Mouse (Mus musculus): ENCODE results near the gene Fbxo8. TPM values are rescaled to one million over a fixed set of nuclear protein-coding genes. Genes with fewer than 3 reads are reported as not detected.

Fbxo8 gene
- total RNA-seq, 2 experiments from 2014 or later: 31.2 to 33.9 TPM

DNA sequence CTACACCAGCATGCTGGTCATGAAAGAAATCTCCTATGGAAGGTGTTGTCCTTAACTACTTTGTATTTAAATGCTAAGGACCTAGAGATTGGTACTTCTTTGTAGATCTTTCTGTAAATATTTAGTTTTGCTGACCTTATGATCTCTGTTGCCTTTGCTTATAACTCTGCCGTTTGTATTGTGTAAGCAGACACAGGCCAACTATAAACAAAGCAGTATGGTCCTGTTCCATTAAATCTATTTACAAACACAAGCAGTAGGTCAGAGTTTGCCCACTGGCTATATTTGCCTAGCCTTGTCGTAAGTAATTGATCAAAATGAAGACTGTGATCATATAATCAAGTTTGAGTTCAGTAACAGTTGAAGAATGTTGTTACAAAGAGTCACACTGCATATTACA lies 38.1 kb downstream of the Fbxo8 start:
- intact Hi-C loops (cut with DNase I): no loop called here
- DNase-seq (ENCODE audit: extremely low spot score in 1 of 2, low spot score in 2 of 2): no peak

DNA sequence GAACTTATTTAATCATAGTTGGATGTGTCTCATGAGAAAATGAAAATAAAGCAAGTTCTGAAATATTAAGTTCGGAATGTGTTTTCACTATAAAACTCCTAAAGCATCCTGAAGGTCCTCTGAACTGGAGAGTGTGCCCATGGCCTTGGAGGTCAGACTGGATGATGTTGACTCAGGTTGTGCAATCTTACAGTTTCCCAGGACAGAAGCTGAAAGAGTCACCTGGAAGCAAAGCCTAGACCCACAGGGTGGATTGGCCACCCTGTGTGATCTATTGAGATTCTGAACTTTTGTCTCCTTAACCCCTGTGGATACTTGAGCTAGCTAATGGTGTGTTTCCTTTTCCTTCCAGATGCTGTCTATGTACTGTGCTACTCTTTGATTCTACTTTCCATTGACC lies 40.2 kb downstream of the Fbxo8 start:
- intact Hi-C loops (cut with DNase I): no loop called here
- no peak for DNase-seq (ENCODE audit: extremely low spot score in 1 of 2, low spot score in 2 of 2)

DNA sequence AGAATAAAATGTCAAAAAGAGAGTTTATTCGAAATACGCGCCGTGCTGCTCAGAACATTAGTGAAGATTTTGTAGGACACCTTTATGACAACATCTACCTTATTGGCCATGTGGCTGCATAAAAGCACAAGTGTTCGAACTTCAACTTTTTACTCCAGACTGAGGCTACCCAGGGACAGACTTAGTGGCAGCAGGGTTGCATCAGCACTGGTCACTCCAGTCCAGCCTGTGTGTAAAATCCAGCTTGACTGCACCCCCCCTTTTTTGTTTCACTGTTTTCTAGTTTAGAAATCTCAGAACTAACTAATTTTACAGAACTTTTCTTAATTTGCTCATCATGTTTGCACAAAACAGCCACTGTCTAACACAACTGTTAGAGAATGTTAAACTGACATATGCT lies 40.6 kb downstream of the Fbxo8 start:
- intact Hi-C loops (cut with DNase I): no loop called here
- no peak for DNase-seq (ENCODE audit: extremely low spot score in 1 of 2, low spot score in 2 of 2)

DNA sequence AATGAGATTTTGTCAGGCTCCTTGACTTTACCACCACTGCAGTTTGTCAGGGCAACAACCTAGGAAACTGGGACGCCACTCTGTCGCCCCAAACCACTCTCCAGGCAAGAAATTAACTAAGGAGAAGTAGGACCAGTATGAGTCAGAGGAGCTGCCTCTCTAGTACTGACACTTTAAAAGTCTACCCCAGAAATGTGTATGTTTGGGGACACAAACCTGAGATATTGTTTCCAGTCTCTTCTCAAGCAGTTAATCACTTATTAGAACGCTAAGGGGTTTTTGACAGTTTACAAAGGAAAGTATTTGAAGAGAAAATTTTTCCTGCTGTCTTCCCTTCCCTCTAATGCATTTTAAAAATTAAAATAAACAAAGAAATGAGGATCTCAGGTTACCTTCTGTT lies 55.6 kb downstream of the Fbxo8 start:
- no peak for DNase-seq (ENCODE audit: extremely low spot score in 1 of 2, low spot score in 2 of 2)
- intact Hi-C loops (cut with DNase I): no loop called here

DNA sequence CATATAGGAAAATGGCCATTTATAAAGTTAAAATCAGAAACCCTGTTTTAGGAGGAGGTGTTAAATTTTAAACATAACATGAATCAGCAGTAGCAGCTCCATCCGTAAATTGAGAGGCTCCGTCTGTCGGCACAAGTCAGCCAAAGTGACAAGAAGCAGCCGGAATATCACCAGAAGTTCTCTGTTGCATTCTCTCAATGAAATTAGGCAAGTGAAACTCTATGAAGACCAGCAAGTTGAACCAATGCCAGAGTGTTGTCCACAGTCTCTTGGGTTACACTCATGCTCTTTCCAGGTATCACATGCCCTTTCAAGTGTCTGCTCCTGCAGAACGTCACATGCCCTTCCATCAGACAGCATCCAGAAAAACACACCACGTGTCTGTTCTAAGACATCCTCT lies 60.8 kb downstream of the Fbxo8 start:
- intact Hi-C loops (cut with DNase I): loop anchor here (5.0 kb wide), 1 partner anchor 79 kb away; no protein-coding TSS in a partner anchor
- DNase-seq (ENCODE audit: extremely low spot score in 1 of 2, low spot score in 2 of 2): no peak

DNA sequence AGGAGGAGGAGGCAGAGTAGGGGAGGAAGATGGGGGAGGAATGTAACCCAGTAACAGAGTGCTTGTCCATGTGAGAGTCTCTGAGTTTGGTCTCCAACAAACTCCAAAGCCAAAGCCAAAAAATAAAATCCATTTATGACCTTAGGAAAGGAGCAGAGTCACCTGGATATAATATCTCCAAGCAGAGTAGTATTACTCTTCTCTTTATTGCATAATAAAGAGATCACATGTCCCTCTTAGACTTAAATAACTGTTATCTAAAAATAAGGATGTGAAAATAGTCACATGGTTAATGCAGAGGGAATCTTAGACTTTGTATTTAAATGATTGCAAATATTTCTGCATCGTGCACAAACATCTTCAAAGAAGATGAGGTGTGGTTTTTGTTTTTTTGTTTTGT lies 63.3 kb downstream of the Fbxo8 start:
- intact Hi-C loops (cut with DNase I): loop anchor here (5.0 kb wide), 1 partner anchor 82 kb away; no protein-coding TSS in a partner anchor
- DNase-seq (ENCODE audit: extremely low spot score in 1 of 2, low spot score in 2 of 2): no peak

DNA sequence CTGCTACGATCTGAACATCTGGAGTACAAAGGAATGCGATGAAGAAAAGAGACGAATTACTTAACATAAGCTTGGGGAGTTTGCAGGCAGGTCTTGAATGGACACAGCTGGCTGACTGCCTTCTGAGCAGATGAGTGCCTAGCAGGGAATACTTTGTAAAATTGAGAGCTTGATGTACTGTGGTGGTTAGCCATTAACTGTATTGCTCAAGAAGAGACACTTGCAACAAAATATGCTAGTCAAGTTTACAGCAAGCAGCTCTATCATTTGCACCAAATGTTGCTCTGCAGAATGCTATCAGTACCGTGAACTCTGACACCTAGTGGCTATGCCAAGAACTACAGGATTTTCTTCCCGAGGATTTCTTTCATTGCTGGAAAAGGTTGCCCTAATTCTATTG lies 64.1 kb downstream of the Fbxo8 start:
- intact Hi-C loops (cut with DNase I): loop anchor here (5.0 kb wide), 1 partner anchor 63 kb away; the partner anchor contains the start of genes Cep44 and Fbxo8
- peak; percentile 40 to 63 for DNase-seq (ENCODE audit: extremely low spot score in 1 of 2, low spot score in 2 of 2)

DNA sequence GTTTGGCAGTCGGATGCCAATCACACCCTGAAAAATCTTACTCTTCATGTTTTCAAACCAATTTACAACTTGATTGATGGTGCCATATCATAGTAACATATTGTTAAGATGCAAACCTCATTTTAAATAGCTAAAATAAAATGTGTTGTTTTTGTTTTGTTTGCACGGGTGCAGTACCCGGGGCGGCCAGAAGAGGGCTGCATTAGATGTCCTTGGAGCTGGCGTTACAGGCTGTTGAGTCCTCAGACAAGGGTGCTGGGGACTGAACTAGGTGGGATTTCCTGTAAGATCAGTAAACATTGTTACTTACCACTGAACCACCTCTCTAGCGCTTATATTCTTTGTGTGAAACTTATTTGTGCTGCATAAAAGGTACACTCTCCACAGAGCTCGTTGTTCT lies 65.4 kb downstream of the Fbxo8 start:
- DNase-seq (ENCODE audit: extremely low spot score in 1 of 2, low spot score in 2 of 2): no peak
- intact Hi-C loops (cut with DNase I): loop anchor here (5.0 kb wide), 1 partner anchor 64 kb away; the partner anchor contains the start of genes Cep44 and Fbxo8

DNA sequence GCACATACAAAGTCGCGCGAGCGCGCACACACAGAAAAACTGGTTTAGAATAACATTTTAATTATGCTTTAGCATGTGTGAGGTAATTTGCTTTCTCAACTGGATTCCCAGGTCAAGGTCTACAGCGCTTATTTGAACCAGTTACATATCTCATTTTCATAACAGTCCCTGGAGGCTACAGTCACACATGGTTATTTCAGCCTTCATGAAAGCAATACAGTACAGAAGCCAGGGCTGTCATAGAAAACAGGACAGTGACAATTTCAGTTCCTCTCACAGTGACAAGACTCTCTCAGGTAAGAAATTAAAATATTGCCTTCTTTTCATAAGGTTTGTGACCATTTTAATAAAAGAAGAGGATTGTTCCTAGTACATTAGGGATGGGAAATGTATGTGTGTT lies 66.4 kb downstream of the Fbxo8 start:
- intact Hi-C loops (cut with DNase I): loop anchor here (5.0 kb wide), 1 partner anchor 65 kb away; the partner anchor contains the start of genes Cep44 and Fbxo8

DNA sequence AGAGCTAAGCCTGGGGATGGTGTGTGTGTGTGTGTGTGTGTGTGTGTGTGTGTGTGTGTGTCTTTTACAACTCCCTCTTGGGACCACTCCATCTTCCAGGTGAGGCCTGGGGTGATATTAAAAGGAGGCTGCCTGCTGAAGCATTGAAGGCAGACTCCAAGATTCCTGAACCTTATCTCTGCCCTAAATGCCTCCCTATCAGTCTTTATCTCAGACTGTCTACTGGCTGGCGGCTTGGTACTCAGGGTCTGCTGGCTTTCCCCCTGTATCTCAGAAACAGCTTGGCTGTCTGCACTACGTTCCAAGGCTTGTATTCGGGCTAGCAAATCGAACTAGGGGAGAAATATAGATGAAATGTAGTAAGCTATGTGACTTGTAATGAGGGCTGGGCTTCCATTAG lies 68.2 kb downstream of the Fbxo8 start:
- intact Hi-C loops (cut with DNase I): loop anchor here (5.0 kb wide), 1 partner anchor 67 kb away; the partner anchor contains the start of genes Cep44 and Fbxo8
- no peak for DNase-seq (ENCODE audit: extremely low spot score in 1 of 2, low spot score in 2 of 2)

More for the DNA sequence above, 66.4 kb downstream of the Fbxo8 start:
- DNase-seq (ENCODE audit: extremely low spot score in 1 of 2, low spot score in 2 of 2): no peak

DNA sequence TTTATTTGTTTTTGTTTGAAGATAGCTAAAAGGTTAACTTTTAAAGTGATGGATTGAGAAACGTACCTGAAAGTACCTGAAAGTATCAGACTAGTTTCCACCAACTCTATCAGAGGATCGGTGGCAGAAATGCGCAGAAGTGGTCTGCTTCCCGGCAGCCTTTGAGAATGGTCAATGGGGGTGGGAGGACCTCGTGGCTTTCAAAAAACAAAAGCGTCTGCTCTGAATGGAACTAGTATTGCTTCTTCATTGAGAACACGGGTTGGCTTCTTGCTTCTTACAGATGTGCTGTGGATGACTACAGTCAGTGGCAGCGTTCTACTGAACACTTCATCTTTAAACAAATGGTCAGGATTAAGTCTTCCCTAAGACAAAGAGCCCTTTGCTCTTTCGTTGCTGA lies 68.7 kb downstream of the Fbxo8 start:
- DNase-seq (ENCODE audit: extremely low spot score in 1 of 2, low spot score in 2 of 2): no peak
- intact Hi-C loops (cut with DNase I): loop anchor here (5.0 kb wide), 1 partner anchor 67 kb away; the partner anchor contains the start of genes Cep44 and Fbxo8

DNA sequence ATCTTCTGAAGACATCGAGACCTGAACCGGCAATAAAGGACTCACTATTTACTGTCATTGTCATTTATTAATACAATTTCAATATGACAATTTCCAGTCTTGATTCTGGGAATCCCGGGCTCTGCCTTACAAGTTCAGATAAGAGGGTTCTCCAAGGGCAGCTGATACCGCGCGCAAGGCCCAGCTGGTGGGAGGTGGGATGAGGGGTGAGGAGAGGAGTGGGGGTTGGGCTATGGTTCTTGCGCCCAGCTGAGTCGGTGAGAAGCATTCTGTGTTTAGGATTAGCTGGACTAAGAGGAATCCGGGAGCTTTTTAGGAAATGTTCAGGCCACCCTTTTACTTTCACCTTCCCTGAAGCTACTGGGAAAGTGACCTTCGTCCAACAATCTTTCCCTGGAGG lies 69.8 kb downstream of the Fbxo8 start:
- intact Hi-C loops (cut with DNase I): loop anchor here (5.0 kb wide), 1 partner anchor 707 kb away; no protein-coding TSS in a partner anchor
- DNase-seq (ENCODE audit: extremely low spot score in 1 of 2, low spot score in 2 of 2): no peak

DNA sequence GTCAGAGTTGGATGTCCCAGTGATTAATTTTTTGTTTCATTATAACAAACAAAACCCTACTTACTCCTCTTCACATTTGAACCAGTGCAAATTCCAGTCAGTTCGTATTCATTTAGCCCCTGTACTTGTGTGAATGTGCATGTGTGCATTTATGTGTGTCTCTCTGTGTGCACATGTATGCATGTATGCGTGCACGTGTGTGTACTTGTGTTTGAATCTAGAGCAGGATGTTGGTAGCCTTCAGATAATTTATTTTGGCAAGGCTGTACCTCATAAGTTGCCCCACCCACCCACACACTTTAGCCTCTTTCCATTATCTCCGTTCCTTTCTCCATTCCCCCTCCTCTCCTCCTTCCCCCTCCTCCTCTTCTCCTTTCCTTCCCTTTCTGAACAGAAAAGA lies 70.2 kb downstream of the Fbxo8 start:
- intact Hi-C loops (cut with DNase I): loop anchor here (5.0 kb wide), 1 partner anchor 706 kb away; no protein-coding TSS in a partner anchor
- no peak for DNase-seq (ENCODE audit: extremely low spot score in 1 of 2, low spot score in 2 of 2)

DNA sequence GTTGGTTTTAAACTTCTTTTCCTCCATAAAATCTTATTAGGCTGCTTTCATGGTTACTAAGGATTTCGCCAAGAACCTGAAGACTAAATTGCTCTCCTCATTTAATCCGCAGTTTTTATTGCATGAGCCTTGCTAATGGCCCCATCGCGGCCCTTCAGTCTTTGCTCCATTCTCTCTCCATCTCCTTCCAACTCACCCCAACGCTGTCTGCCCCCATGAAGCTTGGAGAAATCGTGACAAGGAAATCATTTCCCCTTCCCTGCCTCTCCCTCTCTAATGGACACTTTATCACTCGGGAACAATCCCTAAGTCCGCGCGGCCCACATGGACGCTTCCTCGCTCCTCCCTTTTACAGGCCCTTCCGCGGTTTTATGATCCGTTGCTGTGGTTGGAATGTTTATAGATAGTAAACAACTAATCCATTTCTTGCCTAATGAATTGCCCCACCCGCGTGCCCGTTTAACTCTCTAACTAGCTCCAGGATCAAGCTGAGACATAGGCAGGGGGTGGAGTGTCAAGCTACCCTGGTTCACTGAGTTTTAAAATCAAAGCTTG lies 71.7 kb downstream of the Fbxo8 start:
- no peak for DNase-seq (ENCODE audit: extremely low spot score in 1 of 2, low spot score in 2 of 2)
- intact Hi-C loops (cut with DNase I): loop anchor here (5.0 kb wide), 1 partner anchor 705 kb away; no protein-coding TSS in a partner anchor

DNA sequence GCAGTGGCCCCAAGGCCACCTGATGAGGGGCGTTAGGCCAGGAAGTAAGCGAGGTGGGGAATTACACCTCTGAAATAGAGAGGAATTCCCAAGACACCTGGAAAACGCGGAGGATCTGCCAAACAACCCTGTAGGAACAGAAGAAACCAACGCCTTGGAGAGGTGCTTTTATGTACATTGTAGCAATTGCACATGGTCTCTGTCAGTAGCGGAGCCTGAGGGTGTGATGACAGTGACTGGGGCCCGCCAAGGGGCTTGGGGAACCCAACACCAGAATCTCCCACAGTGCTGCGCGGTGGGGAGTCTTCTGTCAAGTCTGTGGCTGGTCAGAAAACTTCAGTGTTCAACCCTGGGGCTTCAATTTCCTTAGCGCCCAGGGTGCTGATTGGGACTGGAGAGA lies 72.5 kb downstream of the Fbxo8 start:
- intact Hi-C loops (cut with DNase I): loop anchor here (5.0 kb wide), 1 partner anchor 704 kb away; no protein-coding TSS in a partner anchor
- DNase-seq (ENCODE audit: extremely low spot score in 1 of 2, low spot score in 2 of 2): no peak

DNA sequence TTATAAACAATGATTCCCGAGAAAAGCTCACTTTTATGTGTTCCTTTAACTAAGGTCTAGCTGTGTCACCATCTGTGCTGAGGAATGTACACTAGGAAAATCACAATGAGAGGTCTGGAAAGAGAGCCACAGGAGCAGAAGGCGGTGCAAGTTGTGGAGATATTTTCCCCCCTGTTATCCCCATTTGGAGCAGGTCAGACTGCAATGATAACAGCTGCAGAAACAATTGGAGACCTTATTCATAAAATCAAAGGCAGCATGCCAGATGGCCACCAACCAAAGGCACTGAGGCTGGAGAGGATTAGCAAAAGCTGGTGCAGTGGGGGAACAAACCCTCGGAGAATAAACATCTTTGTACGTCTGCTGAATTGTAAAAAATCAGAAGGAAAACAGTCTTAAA lies 78.3 kb downstream of the Fbxo8 start:
- no peak for DNase-seq (ENCODE audit: extremely low spot score in 1 of 2, low spot score in 2 of 2)
- intact Hi-C loops (cut with DNase I): no loop called here

DNA sequence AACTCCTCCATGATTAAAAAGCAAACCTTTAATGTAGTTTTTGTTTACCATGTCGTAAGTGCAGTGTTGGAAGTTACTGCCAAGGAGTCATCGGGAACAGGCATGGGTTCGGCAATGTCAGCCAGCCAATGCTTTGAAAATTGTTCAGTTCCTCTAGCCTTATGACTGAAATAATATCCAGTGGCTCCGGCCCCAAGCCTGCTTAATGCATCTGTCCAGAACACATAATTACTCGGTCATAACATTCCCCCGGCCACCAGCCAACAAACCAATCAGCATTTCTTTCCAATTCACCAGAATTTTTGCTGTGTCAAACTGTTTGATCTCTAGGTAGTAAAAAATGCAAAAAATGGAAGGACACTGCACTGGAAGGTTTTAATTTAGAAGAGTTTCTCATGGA lies 88.4 kb downstream of the Fbxo8 start:
- intact Hi-C loops (cut with DNase I): no loop called here
- no peak for DNase-seq (ENCODE audit: extremely low spot score in 1 of 2, low spot score in 2 of 2)

Data from left cerebral cortex, postnatal 10 days (tissue).